Mouse (Mus musculus): ENCODE data around the gene Krt20. TPM values are rescaled to one million over a fixed set of nuclear protein-coding genes. Genes with fewer than 3 reads are reported as not detected.

Krt20 gene
- polyA plus RNA-seq, 1 experiment from 2014 or later: 101 TPM

DNA sequence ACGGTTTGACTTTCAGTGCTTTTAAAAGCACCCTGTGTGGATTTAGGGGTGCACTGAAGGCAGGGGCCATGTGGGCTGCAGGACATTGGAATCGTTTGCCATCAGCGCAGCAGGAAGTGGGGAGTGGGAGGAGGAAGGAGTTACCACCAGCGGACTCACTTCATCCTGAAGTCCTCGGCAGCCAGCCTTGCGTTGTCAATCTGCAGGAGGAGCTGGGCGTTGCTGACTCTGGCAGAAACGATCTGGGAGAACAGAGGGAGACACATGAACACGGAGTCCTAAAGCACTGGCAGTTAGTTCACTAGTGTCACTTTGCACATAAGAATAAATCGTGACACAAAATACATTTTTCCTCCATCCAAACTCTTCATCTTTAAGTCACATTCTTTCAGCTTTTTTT lies 17.4 kb downstream of the Krt20 start:
- Histone ChIP-seq H3K4me2 (ENCODE audit: low read depth, low read length) (no peak overlapping the region), H3K27ac (ENCODE audit: low read length) (no peak overlapping the region), H3K36me3 (ENCODE audit: control insufficient read depth, insufficient read depth, low read length) (no peaks in the 10 kb centered on the region), H3K9me3 (ENCODE audit: control insufficient read depth, low read length) (no peaks in the 10 kb centered on the region), H3K27me3 (replicated peaks; ENCODE audit: control insufficient read depth, insufficient read depth, low read length) (no peaks in the 10 kb centered on the region), H3K4me1 (ENCODE audit: control insufficient read depth, insufficient read depth, low read length) (no peaks in the 10 kb centered on the region), H3K9ac (ENCODE audit: low read depth, low read length) (no peak overlapping the region), H3K4me3 (ENCODE audit: low read length) (no peak overlapping the region)
- no peak for ATAC-seq
- WGBS: 49% methylated on average over 10 of the region's 10 CpGs

GRCm38 (mm10) chr11:99417819-99418218 lies 20.1 kb downstream of the Krt20 start:
- Histone ChIP-seq H3K36me3 (ENCODE audit: control insufficient read depth, insufficient read depth, low read length) (no peaks in the 10 kb centered on the region), H3K9ac (ENCODE audit: low read depth, low read length) (no peak overlapping the region), H3K27me3 (replicated peaks; ENCODE audit: control insufficient read depth, insufficient read depth, low read length) (no peaks in the 10 kb centered on the region), H3K9me3 (ENCODE audit: control insufficient read depth, low read length) (no peaks in the 10 kb centered on the region), H3K27ac (ENCODE audit: low read length) (no peak overlapping the region), H3K4me1 (ENCODE audit: control insufficient read depth, insufficient read depth, low read length) (peaks cover 9% of the 10 kb centered on the region; the same call in 1 of the 2 replicates), H3K4me2 (ENCODE audit: low read depth, low read length) (no peak overlapping the region), H3K4me3 (ENCODE audit: low read length) (no peak overlapping the region)
- no peak for ATAC-seq
- WGBS: 70% methylated on average over 16 of the region's 16 CpGs

GRCm38 (mm10) chr11:99416902-99417301 lies 21.0 kb downstream of the Krt20 start:
- Histone ChIP-seq H3K4me2 (ENCODE audit: low read depth, low read length) (no peak overlapping the region), H3K27me3 (replicated peaks; ENCODE audit: control insufficient read depth, insufficient read depth, low read length) (no peaks in the 10 kb centered on the region), H3K27ac (ENCODE audit: low read length) (no peak overlapping the region), H3K4me3 (ENCODE audit: low read length) (no peak overlapping the region), H3K4me1 (ENCODE audit: control insufficient read depth, insufficient read depth, low read length) (peaks cover 9% of the 10 kb centered on the region; the same call in 1 of the 2 replicates), H3K9ac (ENCODE audit: low read depth, low read length) (no peak overlapping the region), H3K9me3 (ENCODE audit: control insufficient read depth, low read length) (no peaks in the 10 kb centered on the region), H3K36me3 (ENCODE audit: control insufficient read depth, insufficient read depth, low read length) (no peaks in the 10 kb centered on the region)
- ATAC-seq: no peak
- WGBS: 85% methylated on average over 13 of the region's 13 CpGs

DNA sequence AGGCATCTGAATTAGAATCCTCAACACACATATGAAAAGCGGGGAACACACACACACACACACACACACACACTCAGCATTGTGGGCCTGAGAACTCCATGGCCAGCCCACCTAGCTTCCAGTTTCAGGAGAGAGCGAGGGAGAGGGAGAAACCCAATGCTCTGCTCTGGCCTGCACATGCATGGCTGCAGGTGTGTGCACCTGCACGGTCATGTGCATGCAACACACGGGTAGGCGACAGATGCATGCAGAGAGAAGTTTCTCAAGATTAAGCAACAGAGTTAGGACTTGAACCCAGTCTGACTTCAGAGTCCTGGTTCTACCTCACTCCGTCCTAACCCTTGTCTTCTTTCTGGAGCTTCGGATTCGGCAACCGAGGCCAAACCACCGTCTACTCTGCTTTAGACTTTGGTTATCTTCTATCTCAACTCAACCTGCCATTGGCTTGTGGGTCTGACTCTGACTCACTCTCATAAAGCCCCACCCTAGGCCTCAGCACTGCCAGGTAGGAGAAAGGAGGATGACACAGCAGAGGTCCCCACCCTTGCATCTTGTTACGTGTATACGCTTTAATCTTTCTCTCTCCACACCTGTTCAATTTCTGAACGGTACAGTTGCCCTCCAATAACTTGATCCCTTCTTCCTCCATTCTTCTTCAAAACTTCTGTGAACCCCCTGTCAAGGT lies 23.3 kb downstream of the Krt20 start:
- no peaks in the 10 kb centered on the region for H3K36me3 ChIP-seq (ENCODE audit: control insufficient read depth, insufficient read depth, low read length)
- H3K9ac ChIP-seq (ENCODE audit: low read depth, low read length): no peak overlapping the region
- 73% methylated on average over 13 of the region's 13 CpGs for WGBS
- H3K4me1 ChIP-seq (ENCODE audit: control insufficient read depth, insufficient read depth, low read length): peaks cover 9% of the 10 kb centered on the region; the same call in 1 of the 2 replicates
- H3K27ac ChIP-seq (ENCODE audit: low read length): no peak overlapping the region
- H3K9me3 ChIP-seq (ENCODE audit: control insufficient read depth, low read length): no peaks in the 10 kb centered on the region
- H3K4me3 ChIP-seq (ENCODE audit: low read length): no peak overlapping the region
- H3K4me2 ChIP-seq (ENCODE audit: low read depth, low read length): no peak overlapping the region
- no peaks in the 10 kb centered on the region for H3K27me3 ChIP-seq (replicated peaks; ENCODE audit: control insufficient read depth, insufficient read depth, low read length)
- peak; percentile 87 for ATAC-seq

- Histone ChIP-seq H3K9me3 (ENCODE audit: control insufficient read depth, low read length) (no peaks in the 10 kb centered on the region), H3K4me2 (ENCODE audit: low read depth, low read length) (no peak overlapping the region), H3K4me1 (ENCODE audit: control insufficient read depth, insufficient read depth, low read length) (peaks cover 9% of the 10 kb centered on the region; the same call in 1 of the 2 replicates), H3K9ac (ENCODE audit: low read depth, low read length) (no peak overlapping the region), H3K36me3 (ENCODE audit: control insufficient read depth, insufficient read depth, low read length) (no peaks in the 10 kb centered on the region), H3K4me3 (ENCODE audit: low read length) (no peak overlapping the region), H3K27ac (ENCODE audit: low read length) (no peak overlapping the region), H3K27me3 (replicated peaks; ENCODE audit: control insufficient read depth, insufficient read depth, low read length) (no peaks in the 10 kb centered on the region)
- ATAC-seq: no peak
- 18% methylated on average over 6 of the region's 6 CpGs for WGBS
These were observed 24.7 kb downstream of the Krt20 start for GRCm38 (mm10) chr11:99413247-99413646.

- H3K4me2 ChIP-seq (ENCODE audit: low read depth, low read length): no peak overlapping the region
- WGBS: 68% methylated on average over 10 of the region's 10 CpGs
- ATAC-seq: no peak
- no peak overlapping the region for H3K27ac ChIP-seq (ENCODE audit: low read length)
- no peak overlapping the region for H3K4me3 ChIP-seq (ENCODE audit: low read length)
- no peaks in the 10 kb centered on the region for H3K36me3 ChIP-seq (ENCODE audit: control insufficient read depth, insufficient read depth, low read length)
- H3K27me3 ChIP-seq (replicated peaks; ENCODE audit: control insufficient read depth, insufficient read depth, low read length): no peaks in the 10 kb centered on the region
- H3K9ac ChIP-seq (ENCODE audit: low read depth, low read length): no peak overlapping the region
- no peaks in the 10 kb centered on the region for H3K4me1 ChIP-seq (ENCODE audit: control insufficient read depth, insufficient read depth, low read length)
- no peaks in the 10 kb centered on the region for H3K9me3 ChIP-seq (ENCODE audit: control insufficient read depth, low read length)
These were observed 31.8 kb downstream of the Krt20 start for GRCm38 (mm10) chr11:99406186-99406585.

DNA sequence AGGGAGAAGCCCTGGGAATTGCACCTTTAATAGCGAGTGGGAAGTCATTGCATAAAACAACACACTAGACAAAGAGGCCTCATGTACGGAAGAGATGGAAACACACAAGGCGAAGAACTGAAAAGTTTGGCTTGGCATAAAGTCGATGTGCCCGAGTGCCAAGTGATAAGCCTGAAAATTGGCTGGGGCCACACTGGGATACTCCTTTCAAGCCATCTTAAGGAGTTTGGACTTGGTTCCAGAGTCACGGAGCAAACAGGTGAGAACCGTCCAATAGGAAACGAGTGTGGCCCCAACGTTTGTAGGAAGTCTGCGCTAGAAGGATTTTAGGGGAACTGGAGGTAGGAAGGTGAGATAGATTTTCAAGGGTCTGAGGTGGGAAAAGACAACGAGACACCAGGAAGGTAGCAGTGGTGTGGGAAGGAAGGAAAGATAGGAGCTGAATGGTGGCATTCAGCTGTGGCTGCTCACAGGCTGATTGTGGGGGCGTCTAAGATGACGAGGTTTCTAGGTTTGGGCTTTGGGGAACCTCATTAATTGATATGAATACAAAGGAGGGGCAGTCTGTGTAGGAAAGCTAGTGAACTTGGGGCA lies 37.9 kb downstream of the Krt20 start:
- no peak overlapping the region for H3K27ac ChIP-seq (ENCODE audit: low read length)
- H3K4me2 ChIP-seq (ENCODE audit: low read depth, low read length): no peak overlapping the region
- no peak overlapping the region for H3K9ac ChIP-seq (ENCODE audit: low read depth, low read length)
- no peaks in the 10 kb centered on the region for H3K9me3 ChIP-seq (ENCODE audit: control insufficient read depth, low read length)
- ATAC-seq: no peak
- no peaks in the 10 kb centered on the region for H3K27me3 ChIP-seq (replicated peaks; ENCODE audit: control insufficient read depth, insufficient read depth, low read length)
- no peaks in the 10 kb centered on the region for H3K4me1 ChIP-seq (ENCODE audit: control insufficient read depth, insufficient read depth, low read length)
- no peak overlapping the region for H3K4me3 ChIP-seq (ENCODE audit: low read length)
- H3K36me3 ChIP-seq (ENCODE audit: control insufficient read depth, insufficient read depth, low read length): no peaks in the 10 kb centered on the region
- WGBS: 84% methylated on average over 13 of the region's 13 CpGs

GRCm38 (mm10) chr11:99398832-99399231 lies 39.1 kb downstream of the Krt20 start:
- H3K27ac ChIP-seq (ENCODE audit: low read length): no peak overlapping the region
- no peak overlapping the region for H3K4me3 ChIP-seq (ENCODE audit: low read length)
- no peaks in the 10 kb centered on the region for H3K27me3 ChIP-seq (replicated peaks; ENCODE audit: control insufficient read depth, insufficient read depth, low read length)
- ATAC-seq: no peak
- H3K9me3 ChIP-seq (ENCODE audit: control insufficient read depth, low read length): no peaks in the 10 kb centered on the region
- 51% methylated on average over 8 of the region's 8 CpGs for WGBS
- no peaks in the 10 kb centered on the region for H3K4me1 ChIP-seq (ENCODE audit: control insufficient read depth, insufficient read depth, low read length)
- no peak overlapping the region for H3K4me2 ChIP-seq (ENCODE audit: low read depth, low read length)
- H3K9ac ChIP-seq (ENCODE audit: low read depth, low read length): no peak overlapping the region
- no peaks in the 10 kb centered on the region for H3K36me3 ChIP-seq (ENCODE audit: control insufficient read depth, insufficient read depth, low read length)

DNA sequence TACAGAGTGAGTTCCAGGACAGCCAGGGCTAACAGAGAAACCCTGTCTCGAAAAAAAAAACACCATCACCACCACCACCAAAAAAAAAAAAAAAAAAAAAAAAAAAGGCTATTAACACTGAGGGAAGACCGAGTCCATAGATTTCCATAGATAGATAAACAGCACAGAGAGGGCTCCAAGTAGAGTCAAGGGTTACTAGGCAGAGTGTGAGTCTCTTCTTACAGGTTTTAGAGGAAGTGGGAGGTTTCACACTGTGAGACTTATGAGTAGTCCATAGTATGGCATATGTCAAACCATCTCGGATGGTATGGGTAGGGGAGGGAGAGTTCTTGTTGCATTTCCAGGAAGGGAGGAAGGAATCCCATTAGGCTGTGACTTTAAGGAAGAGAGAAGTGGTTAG lies 39.9 kb downstream of the Krt20 start:
- H3K27ac ChIP-seq (ENCODE audit: low read length): no peak overlapping the region
- 67% methylated on average over 3 of the region's 3 CpGs for WGBS
- H3K4me3 ChIP-seq (ENCODE audit: low read length): no peak overlapping the region
- no peaks in the 10 kb centered on the region for H3K9me3 ChIP-seq (ENCODE audit: control insufficient read depth, low read length)
- ATAC-seq: no peak
- H3K9ac ChIP-seq (ENCODE audit: low read depth, low read length): no peak overlapping the region
- no peaks in the 10 kb centered on the region for H3K27me3 ChIP-seq (replicated peaks; ENCODE audit: control insufficient read depth, insufficient read depth, low read length)
- no peak overlapping the region for H3K4me2 ChIP-seq (ENCODE audit: low read depth, low read length)
- H3K4me1 ChIP-seq (ENCODE audit: control insufficient read depth, insufficient read depth, low read length): no peaks in the 10 kb centered on the region
- no peaks in the 10 kb centered on the region for H3K36me3 ChIP-seq (ENCODE audit: control insufficient read depth, insufficient read depth, low read length)
